Mouse (Mus musculus) E14TG2a.4 (cell line): Measurements from ENCODE around the gene Polr2j.
"Not testable (repeated sequence)": the region's sequence is repeated elsewhere in the genome, so short reads cannot be mapped to it uniquely, and the experiment has no call there.

ENCODE experiments used
- H3K27me3 ChIP-seq: 2 replicates; pipeline ENCODE4 v1.6.1; 2014; ENCODE audit warnings: low read length, control low read depth; ENCODE audit not compliant: insufficient read depth
- H3K36me3 ChIP-seq: 2 replicates; pipeline ENCODE4 v1.6.1; 2014; ENCODE audit warnings: low read length, control low read depth; ENCODE audit not compliant: insufficient read depth
- H3K4me1 ChIP-seq: replicated peaks from 2 replicates; pipeline ENCODE4 v1.6.1; 2014; ENCODE audit warnings: low read depth, low read length, control low read depth
- H3K4me3 ChIP-seq: replicated peaks from 2 replicates; pipeline ENCODE4 v1.5.1; 2014; ENCODE audit warnings: mild to moderate bottlenecking, low read length
- H3K9me3 ChIP-seq: 2 replicates; pipeline ENCODE4 v1.6.1; 2014; ENCODE audit warnings: low read length, control low read depth
- CTCF ChIP-seq: conservative IDR thresholded peaks from 2 replicates; pipeline ENCODE4 v1.5.1; 2014; ENCODE audit warnings: low read length
- NANOG ChIP-seq: IDR thresholded peaks from 2 replicates; pipeline ENCODE4 v1.6.1; 2014; ENCODE audit warnings: borderline replicate concordance, low read length, mixed read lengths
- POU5F1 ChIP-seq: IDR thresholded peaks from 2 replicates; pipeline ENCODE4 v1.6.1; 2014; ENCODE audit warnings: low read length, borderline replicate concordance

Gene Polr2j

DNA sequence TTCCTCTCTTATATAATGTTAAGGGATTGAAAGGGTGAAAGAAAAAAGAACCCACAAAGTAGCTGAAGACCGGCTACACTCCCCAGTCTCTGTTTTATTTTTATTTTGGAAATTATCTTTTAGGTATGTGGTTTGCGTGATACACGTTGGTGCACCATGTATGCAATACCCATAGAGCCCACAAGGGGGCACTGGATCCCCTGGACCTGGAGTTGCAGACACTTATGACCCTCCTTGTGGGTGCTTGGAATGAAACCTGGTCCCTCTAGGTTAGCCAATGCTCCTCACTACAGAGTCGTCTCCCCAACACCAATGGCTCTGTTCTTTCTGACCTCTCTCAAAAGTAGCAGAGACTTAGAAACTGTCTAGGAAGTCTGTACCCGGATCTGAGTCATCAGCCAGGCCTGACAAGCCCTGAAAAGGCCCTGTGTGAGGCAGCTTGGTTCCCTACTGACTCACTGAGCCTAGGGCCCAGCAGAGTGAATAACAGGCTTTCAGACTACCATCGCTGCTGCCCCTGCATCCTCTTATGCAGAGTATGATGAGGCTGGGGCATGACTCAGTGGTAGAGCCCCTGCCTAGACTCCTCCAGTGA, 26.8 kb downstream of the Polr2j start:
- Histone ChIP-seq H3K27me3 (no peaks in the 10 kb centered on the region), H3K4me3 (no peak overlapping the region), H3K9me3 (peaks cover 9% of the 10 kb centered on the region; the same call in 1 of the 2 replicates), H3K4me1 (peaks cover 28% of the 10 kb centered on the region), H3K36me3 (peaks cover 40% of the 10 kb centered on the region)
- TF ChIP-seq CTCF, result peak; percentile 78
- no peak for TF ChIP-seq POU5F1
- TF ChIP-seq NANOG, result no peak

DNA sequence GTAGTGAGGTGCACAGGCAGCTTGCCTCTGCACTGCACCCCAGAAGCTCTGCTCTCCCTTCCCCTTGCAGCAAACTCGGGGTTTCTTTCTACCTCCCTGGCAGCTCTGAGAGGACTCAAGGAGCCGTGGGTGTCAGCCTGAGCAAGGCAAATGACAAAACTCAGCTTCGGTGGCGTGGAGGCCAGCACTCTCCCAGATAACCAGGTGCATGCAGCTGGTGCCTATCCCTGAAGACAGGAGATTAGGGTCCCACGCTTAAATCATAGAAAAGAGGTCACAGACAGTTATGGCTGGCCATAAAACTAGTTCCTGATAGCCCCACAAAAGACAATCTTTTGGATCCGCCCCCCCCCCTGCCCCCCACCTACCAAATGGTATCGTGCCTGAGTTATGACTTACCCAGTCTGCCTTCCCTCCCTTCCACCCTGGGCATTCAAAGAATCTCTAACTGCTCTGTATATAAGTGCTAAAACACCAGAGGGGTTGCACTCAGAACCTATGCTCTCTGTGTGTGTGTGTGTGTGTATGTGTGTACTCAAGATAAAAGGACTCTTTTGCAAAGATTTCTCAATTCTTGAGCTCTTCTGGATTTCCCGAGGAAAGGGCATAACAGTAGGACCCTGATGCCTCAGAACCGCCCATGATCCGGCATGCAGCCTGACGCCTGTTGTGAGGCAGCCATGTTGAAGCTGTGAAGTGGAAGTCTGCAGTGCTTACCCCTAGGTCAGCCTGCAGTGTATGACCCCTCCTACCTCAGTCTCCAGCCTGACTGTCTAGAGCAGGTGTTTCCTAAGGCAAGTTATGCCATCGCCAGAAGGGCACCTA, 28.4 kb downstream of the Polr2j start:
- TF ChIP-seq NANOG (no peak), CTCF (no peak), POU5F1 (no peak)
- Histone ChIP-seq H3K4me1 (peaks cover 12% of the 10 kb centered on the region), H3K4me3 (no peak overlapping the region), H3K9me3 (peaks cover 9% of the 10 kb centered on the region; the same call in 1 of the 2 replicates), H3K36me3 (peaks cover 24% of the 10 kb centered on the region), H3K27me3 (no peaks in the 10 kb centered on the region)

DNA sequence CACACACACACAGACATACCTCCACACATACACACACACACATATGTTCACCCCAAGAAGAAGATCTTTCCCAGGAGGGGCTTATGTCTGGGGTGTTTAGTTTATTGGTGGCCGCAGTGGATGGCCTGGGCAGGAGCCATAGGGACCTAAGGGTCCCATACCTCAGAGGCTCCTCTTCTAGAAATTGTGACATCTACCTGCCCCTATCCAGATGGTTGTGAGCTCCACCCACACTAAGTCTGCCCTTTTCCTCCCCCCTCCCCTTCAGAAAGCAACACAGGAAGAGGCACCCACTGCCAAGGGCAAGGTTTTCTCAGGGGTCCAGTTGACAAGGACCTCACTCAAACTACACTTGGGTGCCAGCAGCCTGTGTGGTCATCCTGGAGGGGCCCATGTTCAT, 30.5 kb downstream of the Polr2j start:
- H3K27me3 ChIP-seq, result no peaks in the 10 kb centered on the region
- TF ChIP-seq POU5F1 (no peak), CTCF (no peak), NANOG (no peak)
- H3K4me3 ChIP-seq, result no peak overlapping the region
- H3K36me3 ChIP-seq, result peaks cover 3% of the 10 kb centered on the region; the same call in 1 of the 2 replicates
- H3K9me3 ChIP-seq, result peaks cover 21% of the 10 kb centered on the region
- H3K4me1 ChIP-seq, result 0 out of 2 replicates have a peak, but pooled peaks cover 4% of the 10 kb centered on the region

- no peaks in the 10 kb centered on the region for H3K27me3 ChIP-seq
- H3K9me3 ChIP-seq, result peaks cover 21% of the 10 kb centered on the region
- 0 out of 2 replicates have a peak, but pooled peaks cover 4% of the 10 kb centered on the region for H3K4me1 ChIP-seq
- no peaks in the 10 kb centered on the region for H3K36me3 ChIP-seq
- no peak overlapping the region for H3K4me3 ChIP-seq
- no peak for TF ChIP-seq CTCF
- no peak for TF ChIP-seq NANOG
- no peak for TF ChIP-seq POU5F1
Observed at GRCm38 (mm10) chr5:136147704-136148103, 31.3 kb downstream of the Polr2j start.

DNA sequence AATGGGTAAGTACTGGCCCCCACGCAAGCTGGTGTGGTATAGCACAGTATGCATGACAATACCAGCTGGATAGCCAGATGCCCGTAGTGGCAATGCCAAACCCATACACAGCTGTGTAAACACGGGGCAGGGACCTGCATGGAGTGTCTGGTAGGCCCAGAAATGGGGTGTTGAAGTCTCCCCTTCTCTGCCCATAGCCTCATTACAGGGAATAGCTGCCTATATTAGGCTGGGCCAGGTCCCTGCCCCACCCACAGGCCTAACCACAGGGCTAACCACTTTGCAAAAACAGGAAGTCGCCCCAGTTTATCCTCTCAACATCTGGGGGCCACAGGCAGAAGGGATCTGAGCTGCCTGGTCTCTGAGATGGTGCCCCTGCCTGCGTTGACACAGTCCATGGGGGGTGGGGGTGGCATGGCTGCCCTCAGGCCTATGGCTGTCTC, 32.7 kb downstream of the Polr2j start:
- H3K4me3 ChIP-seq, H3K4me1 ChIP-seq, H3K36me3 ChIP-seq, H3K27me3 ChIP-seq: not testable (repeated sequence)
- H3K9me3 ChIP-seq, result peaks cover 28% of the 10 kb centered on the region

DNA sequence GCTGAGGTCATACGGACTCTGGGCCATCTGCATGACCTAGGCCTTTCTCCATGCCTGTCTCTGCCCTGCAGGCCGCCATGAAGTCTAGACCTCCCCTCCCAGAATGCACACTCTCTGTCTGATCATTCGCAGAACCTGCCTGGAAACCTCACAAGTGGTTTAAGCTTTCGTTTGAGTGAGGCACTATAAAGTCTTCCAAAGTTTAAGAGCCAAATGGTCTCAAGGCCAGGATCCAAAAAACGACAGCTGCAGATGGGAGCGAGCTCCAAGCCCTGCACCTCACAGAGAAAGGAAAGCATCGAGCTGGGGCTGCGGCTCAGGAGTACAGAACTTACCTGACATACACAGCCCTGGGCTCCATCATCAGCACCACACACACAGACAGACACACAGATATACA, 35.9 kb downstream of the Polr2j start:
- TF ChIP-seq NANOG, result no peak
- no peak for TF ChIP-seq POU5F1
- no peak for TF ChIP-seq CTCF
- Histone ChIP-seq H3K36me3 (no peaks in the 10 kb centered on the region), H3K9me3 (peaks cover 43% of the 10 kb centered on the region), H3K4me1 (no peaks in the 10 kb centered on the region), H3K4me3 (no peak overlapping the region), H3K27me3 (no peaks in the 10 kb centered on the region)

DNA sequence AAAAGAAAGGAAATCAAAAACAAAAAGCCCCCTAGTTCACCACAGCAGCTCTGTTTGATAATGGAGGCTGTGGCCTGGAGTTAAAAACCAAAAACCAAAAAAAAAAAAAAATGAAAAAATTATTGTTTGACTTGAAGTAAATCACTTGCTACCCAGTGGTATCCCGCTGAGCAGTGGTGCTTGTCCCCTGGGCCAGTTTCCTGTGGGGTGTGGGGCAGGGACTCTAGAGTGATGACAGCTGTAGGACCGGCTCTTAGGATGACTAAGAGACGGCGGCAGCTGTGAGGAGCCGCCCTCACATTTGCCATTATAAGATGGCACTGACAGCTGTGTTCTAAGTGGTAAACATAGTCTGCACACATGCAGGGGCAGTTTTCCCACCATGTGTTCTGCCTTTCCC, 39.0 kb downstream of the Polr2j start:
- no peaks in the 10 kb centered on the region for H3K36me3 ChIP-seq
- no peak overlapping the region for H3K4me3 ChIP-seq
- H3K27me3 ChIP-seq, result no peaks in the 10 kb centered on the region
- no peak for TF ChIP-seq CTCF
- TF ChIP-seq POU5F1, result no peak
- TF ChIP-seq NANOG, result no peak
- peaks cover 48% of the 10 kb centered on the region for H3K9me3 ChIP-seq
- H3K4me1 ChIP-seq, result no peaks in the 10 kb centered on the region

DNA sequence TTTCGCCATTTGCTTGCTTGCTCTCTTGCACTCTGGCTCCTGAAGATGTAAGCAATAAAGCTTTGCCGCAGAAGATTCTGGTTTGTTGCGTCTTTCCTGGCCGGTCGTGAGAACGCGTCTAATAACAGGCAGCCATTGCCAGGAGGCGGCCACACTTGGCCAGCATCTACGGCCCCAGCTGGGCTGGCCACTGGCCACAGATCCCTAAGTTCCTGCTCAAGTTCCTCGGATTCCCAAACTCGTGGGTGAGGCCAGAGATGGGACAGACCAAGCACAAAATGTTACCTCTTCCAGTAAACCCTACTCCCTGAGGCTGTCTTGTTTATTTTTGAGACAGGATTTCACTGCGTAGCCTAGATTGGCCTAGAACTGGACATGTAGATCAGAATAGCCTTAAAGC, 43.7 kb downstream of the Polr2j start:
- H3K36me3 ChIP-seq, H3K4me3 ChIP-seq, H3K27me3 ChIP-seq, H3K4me1 ChIP-seq: not testable (repeated sequence)
- peaks cover 17% of the 10 kb centered on the region for H3K9me3 ChIP-seq
